Mouse (Mus musculus): ENCODE results near the gene Mad1l1.

- no peak for TF ChIP-seq CTCF (conservative IDR thresholded peaks at IDR 0.05; ENCODE audit: insufficient read depth, insufficient read length, low read depth, low read length)
- TF ChIP-seq POLR2A (IDR thresholded peaks at IDR 0.05; ENCODE audit: low read depth, low read length), result no peak
Observed at GRCm38 (mm10) chr5:140117968-140118367, 203.4 kb downstream of the Mad1l1 start.

All from kidney, adult 2 months (tissue).